Mouse (Mus musculus): Measurements from ENCODE around the gene Dynll2. TPM values are rescaled to one million over a fixed set of nuclear protein-coding genes. Genes with fewer than 3 reads are reported as not detected.

The Dynll2 gene
- 9.2 TPM for polyA plus RNA-seq (2017; shearing (Covaris generic))

DNA sequence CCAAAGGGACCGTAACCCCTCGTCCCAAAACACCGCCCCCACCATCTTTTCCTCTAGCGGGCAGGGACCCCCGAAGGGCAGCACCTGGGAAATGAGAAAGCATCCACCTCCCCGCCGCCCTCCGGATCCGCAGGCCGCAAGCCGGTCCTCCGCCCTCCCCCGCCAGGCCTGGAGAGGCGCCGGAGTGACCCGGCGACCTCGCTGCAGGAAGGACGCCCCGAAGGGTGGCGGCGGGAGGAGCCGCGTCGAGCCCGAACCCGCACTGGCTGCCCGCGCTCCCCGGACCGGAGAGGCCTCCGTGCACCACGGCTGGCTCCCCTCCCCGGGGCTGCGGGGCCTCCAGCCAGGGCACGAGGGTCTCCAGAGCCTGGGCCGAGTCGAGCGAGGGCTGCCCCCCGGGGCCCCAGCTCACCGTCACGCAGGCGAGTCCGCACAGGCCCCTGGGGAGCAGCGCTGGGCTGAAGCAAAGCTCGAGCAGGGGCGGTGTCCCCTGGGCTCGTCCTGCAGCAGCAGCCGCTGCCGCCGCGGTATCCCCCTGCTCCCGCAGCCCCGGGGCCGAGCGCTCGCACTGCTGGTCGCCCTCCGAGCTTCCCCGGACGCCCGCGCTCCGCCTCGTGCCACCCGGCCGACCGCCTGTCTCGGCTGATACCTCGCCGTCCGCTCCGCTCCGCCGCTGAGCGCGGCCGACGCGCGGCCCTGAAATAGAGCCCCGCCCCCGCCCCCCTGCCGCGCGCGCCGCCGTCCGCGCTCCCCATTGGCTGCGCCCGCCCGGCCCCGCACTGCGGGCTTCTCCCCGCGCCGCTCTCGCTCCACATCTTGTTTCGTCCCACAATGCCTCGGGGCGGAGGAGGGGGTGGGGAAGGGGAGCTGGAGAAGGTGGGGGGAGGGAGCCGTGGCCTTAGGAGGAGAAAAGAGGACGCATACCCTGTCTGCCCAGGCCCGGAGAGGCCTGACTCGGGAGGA lies at the start of gene Dynll2:
Gene Dynll2, minus strand, starts transcription at position 703 of the 963 bp plus-strand sequence.

Other genes with a start within 250 kb of the Dynll2 start
- gene Supt4a, start 250.0 kb downstream of the Dynll2 start, polyA plus RNA-seq (2017; shearing (Covaris generic)), result 450 TPM
- gene Tspoap1, start 227.0 kb downstream of the Dynll2 start, polyA plus RNA-seq (2017; shearing (Covaris generic)), result 15.2 TPM
- gene Mpo, start 194.0 kb downstream of the Dynll2 start, polyA plus RNA-seq (2017; shearing (Covaris generic)), result not detected
- gene Lpo, start 159.2 kb downstream of the Dynll2 start, polyA plus RNA-seq (2017; shearing (Covaris generic)), result not detected
- 19.8 TPM for gene Mks1, start 134.3 kb downstream of the Dynll2 start, polyA plus RNA-seq (2017; shearing (Covaris generic))
- gene Epx, start 112.0 kb downstream of the Dynll2 start, polyA plus RNA-seq (2017; shearing (Covaris generic)), result not detected
- not detected for gene Olfr462, start 95.3 kb downstream of the Dynll2 start, polyA plus RNA-seq (2017; shearing (Covaris generic))
- not detected for gene Olfr463, start 90.1 kb downstream of the Dynll2 start, polyA plus RNA-seq (2017; shearing (Covaris generic))
- gene Olfr464, start 66.6 kb downstream of the Dynll2 start, polyA plus RNA-seq (2017; shearing (Covaris generic)), result 0.29 TPM
- gene Srsf1, start 59.8 kb upstream of the Dynll2 start, polyA plus RNA-seq (2017; shearing (Covaris generic)), result 103 TPM
- gene Vezf1, start 80.7 kb upstream of the Dynll2 start, polyA plus RNA-seq (2017; shearing (Covaris generic)), result 43.0 TPM
- gene Cuedc1, start 110.5 kb upstream of the Dynll2 start, polyA plus RNA-seq (2017; shearing (Covaris generic)), result 8.0 TPM
- 93.6 TPM for gene Mrps23, start 216.9 kb upstream of the Dynll2 start, polyA plus RNA-seq (2017; shearing (Covaris generic))

Measured in inflammation-experienced regulatory T-cells, adult 16 weeks (primary cell).